ENCODE assay signal across 16 mouse cellular contexts in genomic region chr15:25706874-25707554, GRCm38 (mm10).
DNase-seq lines count a peak whose midpoint lies in the region; ATAC-seq and TF ChIP-seq lines count a peak whose summit lies in the region.
"Had no signal": no experiment of that assay in that cellular context is flagged by ENCODE, and none has a peak within 500 bp of the region (broad histone marks: within the 10 kb centered on the region; RNA-seq: fewer than 3 reads in every experiment).

No protein-coding gene starts in this region.

- H3K36me3 ChIP-seq in embryonic facial prominence, embryonic 13.5 days = peaks cover 17% of the 10 kb centered on the region
- H3K36me3 ChIP-seq in limb, embryonic 14.5 days (ENCODE audit: control insufficient read depth, insufficient read depth, low read length) = peaks cover 5% of the 10 kb centered on the region; the same call in 1 of the 2 replicates

- peaks cover 46% of the 10 kb centered on the region for H3K4me1 ChIP-seq in embryonic facial prominence, embryonic 13.5 days
- peaks cover 20% of the 10 kb centered on the region for H3K4me1 ChIP-seq in limb, embryonic 14.5 days (ENCODE audit: control insufficient read depth, insufficient read depth, low read length)
- H3K4me1 ChIP-seq: midbrain, embryonic 13.5 days had no signal

- no peaks in the 10 kb centered on the region for H3K27me3 ChIP-seq in embryonic facial prominence, embryonic 13.5 days
- H3K27me3 ChIP-seq in limb, embryonic 14.5 days (ENCODE audit: control insufficient read depth, insufficient read depth, low read length) = no peaks in the 10 kb centered on the region
- H3K27me3 ChIP-seq: midbrain, embryonic 13.5 days had no signal

- no peak for TF ChIP-seq POLR2A in limb, embryonic 14.5 days (IDR thresholded peaks at IDR 0.05; ENCODE audit: borderline replicate concordance, extremely low read depth, insufficient read depth, insufficient read length)

- 0 out of 2 replicates have a peak, but pooled peaks cover 6% of the 10 kb centered on the region for H3K9me3 ChIP-seq in embryonic facial prominence, embryonic 13.5 days
- no peaks in the 10 kb centered on the region; the same call in 1 of the 2 replicates for H3K9me3 ChIP-seq in limb, embryonic 14.5 days (ENCODE audit: control insufficient read depth, low read length)
- H3K9me3 ChIP-seq: midbrain, embryonic 13.5 days had no signal

- peak; percentile 74 for DNase-seq in heart, adult 11 months
- DNase-seq in heart, adult 9 months (ENCODE audit: low spot score in 2 of 2) = no peak
- peak; percentile 18 for DNase-seq in T-cell, adult 2 months (ENCODE audit: low spot score)
- DNase-seq in limb, embryonic 14.5 days (ENCODE audit: low spot score) = no peak
- no peak for DNase-seq in ovary, postnatal 10 days (ENCODE audit: low spot score)
- DNase-seq: adrenal gland, postnatal 36 days; embryo, embryonic 11 days; heart, postnatal 14 days; kidney, adult 18-20 months; liver, postnatal 0 days; thymus, adult 18-20 months had no signal

- H3K9ac ChIP-seq in embryonic facial prominence, embryonic 13.5 days = 0 out of 2 replicates have a peak overlapping the region, but pooled peaks have one; percentile 17
- no peak overlapping the region for H3K9ac ChIP-seq in limb, embryonic 14.5 days (ENCODE audit: low read depth, low read length, severe bottlenecking)
- H3K9ac ChIP-seq: liver, postnatal 0 days; midbrain, embryonic 13.5 days had no signal

- H3K27ac ChIP-seq in embryonic facial prominence, embryonic 13.5 days = peak overlapping the region; percentile 85
- H3K27ac ChIP-seq in limb, embryonic 14.5 days (replicated peaks; ENCODE audit: low read depth, low read length) = 0 out of 2 replicates have a peak overlapping the region, but pooled peaks have one; percentile 22
- H3K27ac ChIP-seq: midbrain, embryonic 13.5 days had no signal

- 53% methylated on average over 19 of the region's 19 CpGs for WGBS in embryonic facial prominence, embryonic 13.5 days
- WGBS in limb, embryonic 14.5 days = 53% methylated on average over 19 of the region's 19 CpGs

- ATAC-seq in embryonic facial prominence, embryonic 13.5 days (ENCODE audit: insufficient number of reproducible peaks, insufficient read depth, low FRiP score, low TSS enrichment, low read depth) = no peak
- peak; percentile 41; the same call in 1 of the 2 replicates for ATAC-seq in limb, embryonic 14.5 days (ENCODE audit: low FRiP score, low read depth)
- no peak for ATAC-seq in megakaryocyte progenitor cell, adult 5-6 weeks (replicated peaks; ENCODE audit: poor library complexity)
- ATAC-seq: forebrain, embryonic 14.5 days; hindbrain, embryonic 16.5 days; liver, postnatal 0 days; midbrain, embryonic 13.5 days had no signal

- no peak overlapping the region for H3K4me3 ChIP-seq in embryonic facial prominence, embryonic 13.5 days
- no peak overlapping the region for H3K4me3 ChIP-seq in limb, embryonic 14.5 days (replicated peaks; ENCODE audit: low read length)
- H3K4me3 ChIP-seq: midbrain, embryonic 13.5 days had no signal

- H3K4me2 ChIP-seq in embryonic facial prominence, embryonic 13.5 days = 0 out of 2 replicates have a peak overlapping the region, but pooled peaks have one; percentile 7
- H3K4me2 ChIP-seq in limb, embryonic 14.5 days (replicated peaks; ENCODE audit: low read depth, low read length, severe bottlenecking) = no peak overlapping the region
- H3K4me2 ChIP-seq: midbrain, embryonic 13.5 days had no signal

Comparison
In these comparisons a context has a peak if more than half of its experiments do, and no peak if none do; other contexts are left out.
1. DNase-seq: peak in heart, adult 11 months (single experiment) and T-cell, adult 2 months (single experiment); none in heart, adult 9 months (0 of 2), limb, embryonic 14.5 days (single experiment) and ovary, postnatal 10 days (single experiment).